Mouse (Mus musculus) left cerebral cortex, postnatal 25 days (tissue): Measurements from ENCODE around the gene Irf5. TPM values are rescaled to one million over a fixed set of nuclear protein-coding genes. Genes with fewer than 3 reads are reported as not detected.

Source experiments
- DNase-seq, 2 experiments: peaks; one replicate each; pipeline ENCODE4 v3.0.0; 2022; ENCODE audit warnings: low spot score in 2 of 2, mixed read lengths in 1 of 2
- intact Hi-C: fragments of 180-260 bp; cut with DNase I; formaldehyde crosslinking; loops from one replicate; pipeline ENCODE4 v1.15.1; 2025
- total RNA-seq, 2 experiments: library from RNA; stranded (reverse); gene quantifications; 2 replicates each; pipeline ENCODE4 v1.2.3; 2021

Irf5 gene
- total RNA-seq = 1 to 10 TPM; 4.7 to 5.4 TPM

DNA sequence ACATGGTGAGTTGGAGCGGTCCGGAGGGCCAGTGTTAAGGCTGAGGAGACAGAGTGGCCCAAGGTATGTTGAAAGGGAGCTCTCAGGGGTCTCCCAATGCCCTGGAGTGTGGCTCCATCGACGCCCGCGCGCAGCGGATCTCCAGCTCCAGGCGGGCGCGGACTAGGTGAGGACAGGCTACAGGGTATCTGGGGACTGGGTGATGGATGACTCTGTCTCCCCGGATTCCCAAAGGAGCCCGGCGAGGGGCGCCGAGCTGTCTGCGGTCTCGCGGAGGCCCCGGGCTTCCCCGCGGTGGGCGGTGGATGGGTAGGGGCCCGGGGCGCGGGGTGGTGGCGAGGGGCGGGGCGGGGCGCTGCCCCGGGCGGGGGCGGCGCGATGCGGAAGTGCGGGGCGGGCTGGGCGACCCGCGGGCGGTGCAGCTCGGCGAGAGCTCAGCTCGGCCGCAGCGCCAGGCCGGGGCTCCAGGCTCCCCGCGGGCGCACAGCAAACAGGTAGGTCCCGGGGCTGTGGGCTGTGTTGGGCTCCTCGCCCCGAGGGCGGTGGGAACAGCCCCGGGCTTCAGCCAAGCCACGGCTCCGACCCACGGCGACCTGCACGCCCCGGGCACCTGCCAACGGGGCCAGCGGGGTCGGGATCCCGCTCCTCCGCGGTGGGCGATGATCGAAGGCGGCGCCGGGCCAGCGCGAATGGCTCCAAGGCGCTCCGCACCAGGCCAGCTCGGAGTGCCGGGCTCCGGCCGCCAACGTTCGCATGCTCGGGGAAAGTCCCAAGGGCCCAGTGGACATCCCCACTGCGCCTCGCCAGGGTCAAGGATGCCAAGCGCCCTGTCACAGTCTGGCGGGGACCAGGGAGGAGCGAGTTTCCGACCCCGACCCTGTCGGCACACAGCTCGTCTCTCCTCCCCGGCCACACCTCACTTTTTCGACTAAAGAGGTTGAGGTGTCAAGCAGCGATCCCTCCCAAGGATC, at the start of gene Irf5:
Irf5 (plus strand) TSS at position 345 of the 971 bp plus-strand sequence.
- no peak for DNase-seq
- intact Hi-C loops = no loop called here

DNA sequence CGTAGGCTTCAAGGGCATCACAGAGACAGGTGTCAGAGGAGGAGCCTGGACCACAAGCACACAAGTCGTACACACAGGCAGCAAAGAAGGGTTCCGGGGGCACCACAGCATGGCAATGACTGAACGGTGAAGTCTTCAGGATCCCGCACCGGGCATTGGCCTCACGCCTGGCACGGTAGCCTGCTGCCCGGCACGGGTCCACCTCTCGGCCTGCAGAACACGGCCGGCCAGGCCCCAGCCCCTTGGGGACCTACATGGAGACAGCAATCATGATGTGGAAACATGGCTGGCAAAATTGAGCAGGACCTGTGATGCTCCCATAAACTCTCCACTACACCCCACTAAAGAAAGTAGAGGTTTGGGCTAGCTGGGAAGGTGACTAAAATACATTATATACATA, 43.7 kb upstream of the Irf5 start:
- intact Hi-C loops = no loop called here
- no peak for DNase-seq

DNA sequence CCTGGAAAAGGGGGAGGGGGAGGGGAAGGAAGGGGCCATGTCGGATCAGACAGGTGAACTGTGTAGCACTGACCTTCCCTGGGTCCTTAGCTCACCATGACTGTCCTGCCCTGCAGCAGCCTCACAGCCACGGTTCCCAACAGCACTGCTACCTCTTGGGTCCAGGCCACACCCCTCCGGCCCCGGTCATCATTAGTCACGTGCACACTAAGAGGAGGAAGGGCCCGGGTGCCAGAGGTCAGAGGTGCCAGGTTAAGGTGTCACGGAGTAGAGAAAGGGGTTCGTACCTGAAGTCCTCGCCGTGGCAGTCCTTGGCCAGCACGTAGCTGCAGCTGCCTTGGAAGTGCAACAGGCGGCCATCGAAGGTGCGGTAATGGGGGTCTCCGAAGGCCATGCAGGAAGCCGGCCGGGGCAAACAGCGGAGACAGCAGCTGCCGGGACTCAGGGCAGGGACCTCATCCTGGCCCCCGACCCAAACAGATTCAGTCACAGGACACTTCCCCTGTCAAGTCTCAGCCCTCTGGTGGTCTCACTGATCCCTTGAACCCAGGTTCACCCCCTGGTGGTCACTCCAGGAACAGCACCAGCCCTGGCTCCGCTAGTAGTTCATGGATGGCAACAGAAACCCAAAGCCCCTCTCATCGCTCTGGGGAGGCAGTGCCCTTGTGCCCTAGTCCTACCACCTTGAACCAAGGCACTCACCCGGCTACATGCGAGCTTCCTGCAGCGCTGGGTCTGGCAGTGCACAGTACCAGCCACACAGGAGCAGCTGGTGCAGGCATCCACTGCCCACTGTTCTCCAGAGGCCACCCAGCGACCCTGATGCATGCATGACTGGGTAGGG, 41.5 kb upstream of the Irf5 start:
- DNase-seq = peak; percentile 23 to 24
- intact Hi-C loops = no loop called here

DNA sequence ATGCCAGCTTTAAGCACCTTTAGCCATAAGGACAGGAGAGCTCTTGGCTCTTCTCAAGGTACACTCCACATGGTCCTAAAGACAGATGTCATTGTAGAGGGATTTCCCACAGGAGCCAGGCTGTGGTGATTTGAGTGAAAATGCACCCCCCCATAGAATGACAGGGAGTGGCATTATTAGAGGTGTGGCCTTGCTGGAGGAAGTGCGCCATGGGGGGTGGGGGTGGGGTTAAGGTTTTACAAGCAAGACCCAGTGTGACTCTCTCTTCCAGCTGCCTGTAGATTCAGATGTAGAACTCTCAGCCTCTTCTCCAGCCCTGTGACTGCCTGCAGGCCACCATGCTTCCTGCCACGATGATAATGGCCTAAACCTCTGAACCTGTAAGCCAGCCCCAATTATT, 40.5 kb upstream of the Irf5 start:
- no peak for DNase-seq
- intact Hi-C loops = no loop called here

DNA sequence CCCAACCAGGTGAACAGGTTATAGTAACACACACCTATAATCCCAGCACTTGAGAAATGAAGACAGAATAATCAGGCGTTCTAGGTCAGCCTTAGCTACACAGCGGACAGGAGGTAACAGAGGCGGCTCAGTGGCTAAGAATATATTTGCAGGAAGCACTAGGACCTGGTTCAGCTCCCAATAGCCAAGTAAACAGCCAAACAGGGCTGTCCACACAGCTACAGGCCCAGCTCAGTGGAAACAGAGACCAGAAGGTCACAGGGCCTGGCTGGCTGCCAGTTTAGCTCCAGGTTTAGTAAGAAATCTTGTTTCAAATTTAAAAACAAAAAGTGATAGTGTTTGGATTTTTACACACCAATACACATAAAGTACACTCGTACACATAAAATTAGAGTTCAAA, 32.3 kb upstream of the Irf5 start:
- DNase-seq = no peak
- intact Hi-C loops = no loop called here

DNA sequence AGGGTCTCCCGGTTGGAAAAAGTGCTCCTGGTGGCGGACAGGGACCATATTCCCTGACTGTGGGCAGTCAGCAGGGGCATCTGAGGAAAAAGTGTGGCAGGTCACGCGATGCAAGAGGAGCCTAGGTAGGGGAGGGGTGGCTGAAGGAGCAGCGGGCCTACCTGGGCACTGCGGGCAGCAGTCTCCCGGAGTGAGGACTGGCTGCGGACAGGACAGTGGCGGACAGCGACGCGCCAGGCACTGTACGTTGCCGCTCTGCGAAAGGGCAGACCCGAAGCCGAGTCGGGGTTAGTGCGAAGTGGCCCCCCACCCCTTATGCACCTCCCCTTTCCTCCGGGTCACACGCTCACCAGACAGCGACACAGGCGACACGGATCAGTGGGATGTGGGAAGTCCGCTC, 30.2 kb upstream of the Irf5 start:
- no peak for DNase-seq
- intact Hi-C loops = no loop called here

DNA sequence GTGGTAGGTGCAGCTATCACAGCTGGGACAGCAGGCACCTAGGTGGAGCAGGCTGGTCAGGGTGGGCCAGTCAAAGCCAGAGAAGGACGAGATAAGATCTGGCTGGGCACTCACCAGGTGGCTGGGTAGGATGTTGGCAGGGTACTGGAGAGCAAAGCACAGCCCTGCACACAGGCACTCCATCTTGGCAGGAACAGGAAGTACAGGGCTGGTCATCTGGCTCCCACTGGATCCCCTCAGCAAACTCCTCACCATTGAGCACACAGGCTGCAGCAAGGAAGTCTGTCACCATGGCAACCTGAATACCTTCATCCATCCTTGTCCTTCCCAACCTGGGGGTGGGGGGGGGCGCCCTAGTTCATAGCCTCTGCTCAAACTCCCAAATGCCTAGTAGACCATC, 28.6 kb upstream of the Irf5 start:
- DNase-seq = no peak
- intact Hi-C loops = no loop called here

DNA sequence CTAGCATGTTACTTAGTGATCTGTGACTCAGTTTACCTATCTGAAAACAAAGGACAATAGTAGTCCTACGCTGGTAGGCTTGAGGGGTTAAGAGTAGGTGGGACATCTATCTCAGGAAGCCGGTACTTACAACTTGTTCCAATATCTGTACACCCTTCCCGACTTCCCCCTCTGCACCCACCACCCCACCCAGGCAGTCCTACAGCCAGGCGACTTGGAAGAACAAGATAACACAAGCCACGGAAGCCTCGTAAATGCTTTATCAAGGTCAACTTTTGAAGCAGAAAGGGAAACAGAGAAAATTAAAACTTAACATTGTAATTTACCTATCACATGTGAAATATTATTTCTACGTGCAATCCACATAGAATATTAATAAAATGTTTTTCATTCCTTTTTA, 26.2 kb upstream of the Irf5 start:
- intact Hi-C loops = no loop called here
- DNase-seq = no peak

DNA sequence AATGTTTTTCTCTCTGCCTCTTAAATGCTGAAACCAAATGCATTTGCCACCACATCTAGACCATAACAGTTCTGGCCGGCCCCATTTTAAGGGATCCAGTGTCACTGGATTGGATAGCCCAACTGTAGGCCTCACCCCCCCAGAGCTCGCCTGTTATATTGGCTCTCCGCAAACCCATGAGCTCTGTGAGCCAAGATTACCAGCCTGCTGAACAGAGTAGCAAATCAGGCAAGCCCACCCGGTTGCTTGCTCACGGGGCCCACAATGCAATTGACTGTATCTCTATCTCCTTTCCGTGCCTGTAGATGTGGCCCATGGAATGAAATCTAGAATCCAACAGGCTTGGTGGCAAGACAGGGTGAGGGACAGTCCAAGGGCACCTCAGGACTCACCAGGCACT, 25.6 kb upstream of the Irf5 start:
- intact Hi-C loops = no loop called here

DNA sequence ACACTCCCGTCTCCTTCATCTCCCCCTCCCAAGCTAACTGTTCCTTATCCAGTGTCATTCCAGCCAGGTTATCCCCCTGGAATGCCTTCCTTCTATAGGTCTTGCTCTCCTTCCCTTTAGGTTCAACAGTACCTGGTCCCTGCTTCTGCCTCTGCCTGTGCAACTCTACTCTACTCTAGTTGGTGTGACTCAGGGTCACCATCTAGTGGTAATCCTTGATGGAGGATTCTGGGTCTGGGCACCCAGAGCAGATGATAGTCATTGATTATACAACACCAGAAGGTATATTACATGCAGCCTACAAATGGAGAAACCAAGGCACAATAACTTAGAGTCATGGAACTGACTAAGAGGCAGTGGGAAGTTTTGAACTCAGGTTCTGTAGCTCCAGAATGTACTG, 24.8 kb upstream of the Irf5 start:
- intact Hi-C loops = no loop called here
- DNase-seq = no peak

More for the DNA sequence above, 25.6 kb upstream of the Irf5 start:
- no peak for DNase-seq

DNA sequence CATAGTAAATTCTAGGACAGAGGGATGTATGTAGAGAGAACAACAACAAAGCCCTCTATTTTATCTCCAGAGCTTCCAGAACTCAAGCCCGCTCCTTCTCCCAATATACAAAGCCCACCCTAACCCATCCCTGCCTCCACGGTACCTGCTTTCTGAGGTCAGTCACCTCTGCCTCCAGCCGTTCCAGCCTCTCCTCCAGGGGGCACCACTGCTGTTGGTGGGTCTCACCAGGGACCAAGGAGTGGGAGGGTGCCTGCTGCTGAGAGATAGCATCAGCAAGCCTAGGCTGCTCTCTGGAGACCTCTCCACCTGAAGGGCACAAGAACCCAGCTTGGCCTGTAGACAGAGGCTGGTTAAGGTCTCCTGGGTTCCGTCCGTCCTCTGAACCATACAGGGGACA, 20.9 kb upstream of the Irf5 start:
- intact Hi-C loops = no loop called here

DNA sequence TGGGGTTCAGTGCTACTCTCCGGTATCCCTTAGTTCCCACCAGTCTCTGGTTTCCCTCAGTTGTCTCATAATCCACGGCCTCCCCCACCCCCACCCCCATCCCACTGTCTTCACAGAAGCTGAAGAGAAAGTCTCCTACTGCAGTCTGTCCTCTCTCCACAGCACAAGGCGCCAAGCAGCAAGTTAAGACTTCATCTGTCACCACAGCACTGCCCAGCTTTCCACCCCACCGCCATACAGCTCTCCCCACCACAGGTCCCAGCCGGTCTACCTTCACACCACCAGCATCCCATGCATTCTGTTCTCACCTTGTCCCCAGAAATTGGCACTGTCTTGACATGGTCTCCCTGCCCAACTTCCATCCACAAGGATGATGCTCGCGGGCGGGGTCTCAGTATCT, 19.6 kb upstream of the Irf5 start:
- intact Hi-C loops = no loop called here
- DNase-seq = no peak

More for the DNA sequence above, 20.9 kb upstream of the Irf5 start:
- no peak for DNase-seq

DNA sequence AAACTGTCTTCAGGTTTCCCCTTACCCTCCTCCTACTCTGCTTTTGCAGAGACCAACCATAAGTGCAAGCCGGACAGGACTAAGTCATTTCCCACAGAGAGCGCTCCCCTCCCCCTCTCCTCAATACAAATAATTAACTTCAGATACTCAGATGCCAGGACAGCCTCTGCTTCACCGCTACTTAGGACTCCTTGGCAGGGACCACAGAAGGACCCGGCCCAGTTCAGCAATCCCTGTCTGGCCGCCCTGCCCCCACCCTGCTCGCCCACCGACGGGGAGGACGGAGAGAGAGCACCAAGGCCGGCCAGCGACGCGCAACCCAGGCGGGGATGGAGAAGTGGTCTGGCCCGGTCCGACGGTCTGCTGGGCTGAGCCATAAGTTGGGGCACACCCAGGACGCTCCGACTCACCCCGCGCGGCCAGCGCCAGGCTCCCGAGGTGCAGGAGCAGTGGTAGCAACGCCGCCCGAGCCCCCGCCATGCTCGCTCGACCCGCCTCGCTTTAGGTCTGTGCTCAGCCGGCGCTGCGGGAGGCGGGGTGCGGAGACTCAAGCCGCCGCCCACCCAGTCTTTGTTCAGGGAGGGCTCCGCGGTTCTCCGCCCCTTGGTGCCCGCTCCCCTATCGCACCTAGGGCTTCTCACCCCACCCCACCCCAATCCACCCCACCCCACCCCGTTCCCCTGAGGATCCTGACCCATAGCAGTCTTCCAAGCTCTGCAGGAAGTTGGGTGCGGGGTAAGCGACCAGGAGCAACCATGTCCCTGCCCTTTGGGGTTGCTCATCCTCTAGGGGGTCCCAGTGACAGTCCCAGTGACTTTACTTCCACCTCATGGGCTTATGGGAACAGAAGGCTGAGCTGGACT, 18.7 kb upstream of the Irf5 start, which contains the start of gene Kcp:
Kcp (minus strand) TSS at position 506 of the 863 bp plus-strand sequence.
- intact Hi-C loops = no loop called here
- no peak for DNase-seq

DNA sequence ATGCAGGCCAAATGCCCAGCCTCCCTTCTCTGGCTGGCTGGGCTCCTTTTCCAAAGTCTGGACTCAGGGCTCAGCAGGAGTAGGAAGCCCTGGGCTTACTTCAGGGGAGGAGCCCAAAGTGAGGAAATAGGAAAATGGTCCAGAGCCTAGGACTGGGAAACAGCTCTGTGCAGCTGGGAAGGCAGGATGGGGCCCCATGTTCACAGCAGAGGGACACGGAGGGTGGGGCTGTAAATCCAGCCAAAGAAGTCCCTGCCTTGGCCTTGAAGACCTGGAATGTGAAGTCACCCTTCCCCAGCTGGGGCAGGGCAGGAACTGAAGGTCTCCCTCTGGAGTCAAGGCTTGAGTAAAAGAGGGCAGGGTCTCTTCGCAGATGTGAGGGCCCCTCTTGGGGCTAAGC, 17.3 kb upstream of the Irf5 start:
- intact Hi-C loops = no loop called here
- DNase-seq = no peak

DNA sequence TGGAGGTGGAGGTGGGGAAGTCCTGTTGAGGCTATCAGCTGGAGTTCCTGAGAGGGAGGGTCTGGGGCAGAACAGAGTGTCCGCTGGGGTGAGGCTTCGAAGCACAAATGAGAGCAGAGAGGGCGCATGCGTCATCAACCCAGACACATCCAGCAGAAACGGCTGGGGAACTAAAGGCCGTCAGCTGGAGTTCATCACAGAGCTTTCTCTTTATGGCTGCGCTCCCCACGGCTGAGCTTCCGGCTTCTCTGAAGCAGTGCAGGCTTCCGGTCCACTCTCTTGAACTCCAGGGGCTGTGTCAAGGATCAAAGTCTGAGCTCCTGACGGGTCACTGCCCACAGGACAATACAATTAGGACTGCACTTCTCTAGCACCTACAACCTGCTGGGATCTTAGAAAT, 13.1 kb upstream of the Irf5 start:
- intact Hi-C loops = no loop called here
- no peak for DNase-seq

DNA sequence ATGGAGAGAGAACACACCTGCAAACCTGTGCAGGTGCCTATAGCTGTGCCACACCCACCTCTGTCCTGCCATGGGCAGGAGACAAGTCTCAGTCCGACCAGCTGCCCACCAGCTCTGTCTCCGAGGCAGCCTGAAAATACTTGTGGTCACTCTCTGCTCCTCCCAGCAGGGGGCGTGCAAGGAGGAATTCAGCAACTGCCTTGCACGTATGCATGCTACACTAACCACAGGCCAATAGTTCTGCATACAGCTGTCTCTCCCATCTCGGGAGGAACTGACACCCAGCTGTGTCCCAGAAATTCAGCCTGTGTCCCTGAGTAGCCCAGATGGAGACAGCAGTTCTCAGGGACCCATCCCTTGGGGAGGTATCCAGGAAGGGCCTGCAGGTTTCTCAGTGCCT, 9.3 kb upstream of the Irf5 start:
- intact Hi-C loops = loop anchor here (5.0 kb wide), 1 partner anchor 130 kb away; no protein-coding TSS in a partner anchor
- DNase-seq = peak; percentile 53 to 72

DNA sequence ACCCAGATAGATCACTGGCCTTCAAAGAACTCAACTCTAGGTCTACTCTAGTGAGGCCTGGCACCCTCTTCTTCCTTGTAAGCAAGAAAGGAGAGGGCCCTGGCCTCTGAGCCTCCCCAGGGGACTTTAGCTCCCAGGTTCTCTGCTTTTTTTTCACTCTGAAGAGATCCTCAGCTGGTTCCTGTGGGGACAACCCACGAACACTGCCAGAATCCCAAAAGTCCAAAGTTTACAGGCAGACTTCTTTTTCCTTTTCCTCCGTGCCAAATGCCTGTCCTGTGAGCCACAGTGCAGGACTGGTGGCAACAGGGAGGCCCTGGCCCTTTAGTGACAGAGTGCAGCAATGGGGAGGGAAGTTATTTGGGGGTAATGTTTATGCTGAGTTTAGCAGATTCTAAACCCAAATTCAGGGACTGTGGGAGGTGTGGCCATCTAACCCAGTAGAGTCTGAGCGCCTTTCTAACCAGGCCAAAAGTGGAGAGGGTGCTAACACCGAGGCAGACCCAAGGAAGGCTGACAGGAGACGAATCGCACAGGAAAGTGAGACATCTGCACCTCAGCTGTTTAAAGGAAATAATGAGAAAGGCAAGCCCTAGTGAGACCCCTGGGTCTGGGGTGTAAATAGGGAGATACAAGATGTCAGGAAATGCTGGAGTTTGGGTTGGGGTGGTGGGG, 3.7 kb upstream of the Irf5 start:
- intact Hi-C loops = no loop called here
- DNase-seq = no peak

DNA sequence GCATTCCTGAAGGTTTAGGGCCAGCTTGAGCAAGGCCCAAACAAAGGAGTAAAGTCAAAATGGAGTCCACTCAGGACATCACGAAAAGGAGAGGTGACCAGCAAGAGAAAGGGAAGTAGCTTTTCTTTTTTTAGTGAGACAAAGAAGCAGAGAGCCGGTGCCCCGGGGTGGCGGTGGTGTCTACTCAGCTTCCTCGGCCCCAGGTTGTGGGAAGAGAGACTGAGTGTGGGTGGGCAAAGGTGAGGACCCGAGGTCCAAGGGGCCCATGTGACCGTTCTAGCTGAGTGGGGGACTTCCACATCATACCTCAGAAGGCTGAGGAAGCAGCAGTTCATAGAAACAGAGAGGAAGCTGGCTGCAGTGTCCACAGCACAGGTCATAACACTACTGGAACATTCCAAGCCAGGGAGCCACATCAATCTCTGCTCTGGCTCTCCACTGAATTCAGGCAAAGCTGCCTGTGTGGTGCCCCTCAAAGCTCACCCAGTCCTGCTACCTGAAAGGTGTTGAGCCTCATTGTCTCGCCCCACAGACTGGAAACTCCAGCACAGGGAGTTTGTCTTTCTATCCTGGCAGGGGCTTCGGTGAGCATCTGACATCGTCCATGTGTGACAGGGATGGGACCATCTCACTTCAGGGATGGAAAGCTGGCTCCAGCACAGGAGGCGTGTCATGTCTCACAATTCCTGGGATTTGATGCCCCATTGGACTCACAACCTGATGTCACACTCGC, 3.0 kb upstream of the Irf5 start:
- intact Hi-C loops = no loop called here

More for the DNA sequence above, 3.0 kb upstream of the Irf5 start:
- no peak for DNase-seq
